8 mouse cellular contexts compared by ENCODE assay signal in the genomic region with DNA sequence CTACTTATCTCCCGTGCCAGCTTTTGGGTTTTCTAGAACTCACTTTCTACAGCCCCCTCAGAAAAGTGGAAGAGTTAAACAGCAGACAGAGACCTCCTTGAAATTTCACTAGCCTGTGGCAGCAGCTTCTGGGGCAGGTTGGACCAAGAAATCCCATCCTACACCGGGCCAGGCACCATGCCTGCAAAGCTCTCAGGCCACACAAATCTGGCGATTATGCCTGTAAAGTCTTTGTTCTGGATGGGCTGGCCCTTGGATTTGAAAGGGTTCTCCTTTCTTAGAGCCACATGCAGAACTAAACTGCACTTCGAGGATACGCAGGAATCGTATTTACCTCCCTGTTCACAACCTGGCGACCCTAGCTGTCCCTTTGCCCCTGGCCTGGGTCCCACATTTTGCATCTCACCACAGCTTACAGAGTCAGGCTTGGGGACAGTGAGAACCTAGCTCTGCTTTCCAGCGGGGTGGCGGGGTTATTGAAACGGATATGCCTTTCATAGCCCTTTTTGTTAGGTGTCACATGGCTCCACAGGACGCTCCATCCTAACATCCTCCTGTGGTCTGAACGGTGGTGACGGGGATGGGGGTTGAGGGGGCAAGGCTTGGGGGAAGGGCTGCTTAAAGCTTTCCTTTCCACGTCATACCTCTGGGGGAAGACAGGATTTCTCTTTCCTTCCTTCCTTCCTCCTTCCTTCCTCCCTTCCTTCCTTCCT.
DNase-seq lines count a peak whose midpoint lies in the region; ATAC-seq and TF ChIP-seq lines count a peak whose summit lies in the region.

No protein-coding gene starts in this region.

- peak overlapping the region; percentile 57 for H3K4me2 ChIP-seq in embryonic facial prominence, embryonic 14.5 days (ENCODE audit: low read depth, low read length)
- peak overlapping the region; percentile 63 for H3K4me2 ChIP-seq in midbrain, embryonic 16.5 days (ENCODE audit: low read length)

- peak; percentile 63 for ATAC-seq in embryonic facial prominence, embryonic 14.5 days (ENCODE audit: low read depth)
- ATAC-seq in hematopoietic stem cell, adult 5-6 weeks (replicated peaks in 1 of 2; ENCODE audit: insufficient read depth in 1 of 2, low FRiP score in 2 of 2, low TSS enrichment in 1 of 2, low read depth in 1 of 2, poor library complexity in 2 of 2, severe bottlenecking in 2 of 2) = peak; percentile 53 to 66
- peak; percentile 71 for ATAC-seq in midbrain, embryonic 16.5 days

- peak overlapping the region; percentile 39; the same call in 1 of the 2 replicates for H3K9ac ChIP-seq in embryonic facial prominence, embryonic 14.5 days (ENCODE audit: low read depth, low read length)
- peak overlapping the region; percentile 60 for H3K9ac ChIP-seq in midbrain, embryonic 16.5 days (ENCODE audit: low read depth, low read length)

- peak overlapping the region; percentile 46 for H3K4me3 ChIP-seq in testis, adult 2 months (ENCODE audit: control insufficient read depth, low read depth, low read length)
- H3K4me3 ChIP-seq in embryonic facial prominence, embryonic 14.5 days (ENCODE audit: low read depth, low read length) = peak overlapping the region; percentile 33
- peak overlapping the region; percentile 46 for H3K4me3 ChIP-seq in limb, embryonic 10.5 days
- H3K4me3 ChIP-seq in midbrain, embryonic 16.5 days (ENCODE audit: low read depth, low read length) = peak overlapping the region; percentile 35

- no peak for TF ChIP-seq POLR2A in testis, adult 2 months (IDR thresholded peaks at IDR 0.05; ENCODE audit: control insufficient read depth, low read depth, low read length)

- H3K4me1 ChIP-seq in testis, adult 2 months (ENCODE audit: control insufficient read depth, insufficient read depth, low read length) = no peaks in the 10 kb centered on the region
- H3K4me1 ChIP-seq in embryonic facial prominence, embryonic 14.5 days (ENCODE audit: control insufficient read depth, insufficient read depth, low read length) = no peaks in the 10 kb centered on the region
- peaks cover 12% of the 10 kb centered on the region for H3K4me1 ChIP-seq in limb, embryonic 10.5 days
- peaks cover 4% of the 10 kb centered on the region; the same call in 1 of the 2 replicates for H3K4me1 ChIP-seq in midbrain, embryonic 16.5 days (ENCODE audit: control insufficient read depth, insufficient read depth, low read length)

- no peak for DNase-seq in testis, postnatal 14 days (ENCODE audit: low spot score)
- peak; percentile 41 for DNase-seq in embryonic facial prominence, embryonic 14.5 days (ENCODE audit: low spot score)
- DNase-seq in limb, embryonic 10.5 days (ENCODE audit: low spot score) = peak; percentile 64
- no peak for DNase-seq in spleen, postnatal 4 days (ENCODE audit: low spot score in 2 of 2)
- no peak for DNase-seq in layer of hippocampus, postnatal 25 days (ENCODE audit: extremely low spot score in 1 of 2, low spot score in 1 of 2)

- H3K27ac ChIP-seq in testis, adult 2 months (ENCODE audit: control insufficient read depth, insufficient read depth, low read depth, low read length) = no peak overlapping the region
- no peak overlapping the region for H3K27ac ChIP-seq in embryonic facial prominence, embryonic 14.5 days (replicated peaks; ENCODE audit: low read depth, low read length)
- peak overlapping the region; percentile 85 for H3K27ac ChIP-seq in limb, embryonic 10.5 days
- H3K27ac ChIP-seq in midbrain, embryonic 16.5 days (ENCODE audit: low read length) = no peak overlapping the region; the same call in 1 of the 2 replicates

- no peaks in the 10 kb centered on the region for H3K27me3 ChIP-seq in testis, adult 2 months (ENCODE audit: control insufficient read depth, insufficient read depth, low read length)
- peaks cover 7% of the 10 kb centered on the region for H3K27me3 ChIP-seq in embryonic facial prominence, embryonic 14.5 days (replicated peaks; ENCODE audit: control insufficient read depth, insufficient read depth, low read length)
- H3K27me3 ChIP-seq in limb, embryonic 10.5 days (ENCODE audit: low read depth, poor library complexity, severe bottlenecking) = peaks cover 46% of the 10 kb centered on the region
- H3K27me3 ChIP-seq in midbrain, embryonic 16.5 days (ENCODE audit: control insufficient read depth, insufficient read depth, low read depth, low read length) = no peaks in the 10 kb centered on the region

- no peaks in the 10 kb centered on the region for H3K36me3 ChIP-seq in testis, adult 2 months (ENCODE audit: control insufficient read depth, insufficient read depth, low read length)
- no peaks in the 10 kb centered on the region for H3K36me3 ChIP-seq in embryonic facial prominence, embryonic 14.5 days (ENCODE audit: control insufficient read depth, insufficient read depth, low read length)
- H3K36me3 ChIP-seq in limb, embryonic 10.5 days = no peaks in the 10 kb centered on the region
- no peaks in the 10 kb centered on the region for H3K36me3 ChIP-seq in midbrain, embryonic 16.5 days (ENCODE audit: control insufficient read depth, insufficient read depth, low read length)

- H3K9me3 ChIP-seq in embryonic facial prominence, embryonic 14.5 days (ENCODE audit: control insufficient read depth, low read length) = no peaks in the 10 kb centered on the region
- H3K9me3 ChIP-seq in limb, embryonic 10.5 days (replicated peaks) = no peaks in the 10 kb centered on the region
- H3K9me3 ChIP-seq in midbrain, embryonic 16.5 days (replicated peaks; ENCODE audit: control insufficient read depth, low read length, poor library complexity, severe bottlenecking) = no peaks in the 10 kb centered on the region

- WGBS in embryonic facial prominence, embryonic 14.5 days = 23% methylated on average over 14 of the region's 14 CpGs
- 20% methylated on average over 14 of the region's 14 CpGs for WGBS in limb, embryonic 10.5 days
- 21% methylated on average over 14 of the region's 14 CpGs for WGBS in midbrain, embryonic 16.5 days

- TF ChIP-seq CTCF in testis, adult 2 months (IDR thresholded peaks at IDR 0.05; ENCODE audit: control insufficient read depth, insufficient read depth, insufficient replicate concordance, low read depth, low read length) = no peak

Comparison
In these comparisons a context has a peak if more than half of its experiments do, and no peak if none do; other contexts are left out.
1. DNase-seq: peak in embryonic facial prominence, embryonic 14.5 days (single experiment) and limb, embryonic 10.5 days (single experiment); none in testis, postnatal 14 days (single experiment), spleen, postnatal 4 days (0 of 2) and layer of hippocampus, postnatal 25 days (0 of 2).
2. Peak in every context shown above with its lines, with median percentiles within 50 percentile points of each other: H3K4me3 ChIP-seq and ATAC-seq.